Mouse (Mus musculus) limb, embryonic 13.5 days (tissue): Measurements from ENCODE around the gene Rdh14. TPM values are rescaled to one million over a fixed set of nuclear protein-coding genes. Genes with fewer than 3 reads are reported as not detected.

Experiments used
- ATAC-seq: fragments of 200-750 bp; cut with Nextera tagmentation; 2 replicates; pipeline ENCODE4 v1.8.0; 2017; ENCODE audit warnings: low read depth, moderate number of reproducible peaks, moderate TSS enrichment; ENCODE audit not compliant: low FRiP score
- H3K27ac ChIP-seq: fragments of 300-500 bp; sonication (generic); 2 replicates; pipeline ENCODE4 v1.5.1; 2015; ENCODE audit warnings: inconsistent platforms, mild to moderate bottlenecking, moderate library complexity
- H3K27me3 ChIP-seq: fragments of 300-500 bp; sonication (generic); 2 replicates; pipeline ENCODE4 v1.6.1; 2015; ENCODE audit warnings: mild to moderate bottlenecking, inconsistent platforms
- H3K36me3 ChIP-seq: fragments of 300-500 bp; sonication (generic); 2 replicates; pipeline ENCODE4 v1.6.1; 2015; ENCODE audit warnings: inconsistent platforms, mild to moderate bottlenecking, moderate library complexity
- H3K4me1 ChIP-seq: fragments of 300-500 bp; sonication (generic); 2 replicates; pipeline ENCODE4 v1.6.1; 2015; ENCODE audit warnings: inconsistent platforms
- H3K4me2 ChIP-seq: fragments of 300-500 bp; sonication (generic); replicated peaks from 2 replicates; pipeline ENCODE4 v1.6.1; 2015; ENCODE audit warnings: inconsistent platforms, mild to moderate bottlenecking, moderate library complexity
- H3K4me3 ChIP-seq: fragments of 300-500 bp; sonication (generic); 2 replicates; pipeline ENCODE4 v1.5.1; 2015; ENCODE audit warnings: moderate library complexity, mild to moderate bottlenecking, inconsistent platforms
- H3K9ac ChIP-seq: fragments of 300-500 bp; sonication (generic); 2 replicates; pipeline ENCODE4 v1.6.1; 2015; ENCODE audit warnings: mild to moderate bottlenecking, inconsistent platforms
- H3K9me3 ChIP-seq: fragments of 300-500 bp; sonication (generic); 2 replicates; pipeline ENCODE4 v1.6.1; 2016; ENCODE audit warnings: inconsistent platforms
- WGBS: fragments of 180-500 bp; shearing (Covaris S2); methylation state at CpG from one replicate; pipeline ENCODE4 v1.1.7; 2015; 5-methylcytosine and 5-hydroxymethylcytosine counted together
- polyA plus RNA-seq: library from polyadenylated mRNA; unstranded; fragments of >200 nt; fragmentation: Nextera tagmentation; extraction: Ambion mirVana; gene quantifications from 2 replicates; pipeline ENCODE4 v1.2.1, GENCODE M21; 2015

Rdh14 gene
- 41.3 and 41.5 TPM in 2 replicates for polyA plus RNA-seq

GRCm38 (mm10) chr12:10390671-10391441, at the start of gene Rdh14:
Rdh14 (plus strand) TSS chr12:10390772.
- Histone ChIP-seq H3K27me3 (no peaks in the 10 kb centered on the region), H3K9ac (peak within 1 kb of the TSS; percentile 94), H3K36me3 (peaks cover 9% of the 10 kb centered on the region), H3K4me1 (peaks cover 9% of the 10 kb centered on the region; the same call in 1 of the 2 replicates), H3K27ac (peak within 1 kb of the TSS; percentile 92), H3K4me2 (peak within 1 kb of the TSS; percentile 78), H3K4me3 (peak within 1 kb of the TSS; percentile 85), H3K9me3 (no peaks in the 10 kb centered on the region)
- under 1% methylated on average over 53 of the region's 53 CpGs for WGBS
- peak; percentile 98 for ATAC-seq

GRCm38 (mm10) chr12:10350706-10351105, 39.9 kb upstream of the Rdh14 start:
- no peak for ATAC-seq

GRCm38 (mm10) chr12:10357756-10358155, 32.8 kb upstream of the Rdh14 start:
- Histone ChIP-seq H3K36me3 (no peaks in the 10 kb centered on the region), H3K9me3 (no peaks in the 10 kb centered on the region), H3K27me3 (no peaks in the 10 kb centered on the region), H3K4me1 (no peaks in the 10 kb centered on the region), H3K9ac (no peak overlapping the region), H3K4me3 (no peak overlapping the region), H3K27ac (no peak overlapping the region), H3K4me2 (no peak overlapping the region)
- 61% methylated on average over 6 of the region's 6 CpGs for WGBS
- no peak for ATAC-seq

More at GRCm38 (mm10) chr12:10350706-10351105, 39.9 kb upstream of the Rdh14 start:
- Histone ChIP-seq H3K4me2 (no peak overlapping the region), H3K27ac (no peak overlapping the region), H3K27me3 (no peaks in the 10 kb centered on the region), H3K4me1 (no peaks in the 10 kb centered on the region), H3K4me3 (no peak overlapping the region), H3K9me3 (no peaks in the 10 kb centered on the region), H3K36me3 (no peaks in the 10 kb centered on the region), H3K9ac (no peak overlapping the region)
- WGBS = 73% methylated on average over 3 of the region's 3 CpGs

- H3K36me3 ChIP-seq = no peaks in the 10 kb centered on the region
- no peak within 1 kb of the TSS for H3K4me2 ChIP-seq
- no peaks in the 10 kb centered on the region for H3K9me3 ChIP-seq
- no peak within 1 kb of the TSS for H3K27ac ChIP-seq
- 76% methylated on average over 3 of the region's 3 CpGs for WGBS
- no peak within 1 kb of the TSS for H3K9ac ChIP-seq
- H3K27me3 ChIP-seq = no peaks in the 10 kb centered on the region
- H3K4me3 ChIP-seq = no peak within 1 kb of the TSS
- no peaks in the 10 kb centered on the region for H3K4me1 ChIP-seq
- ATAC-seq = no peak
These were observed 20.9 kb upstream of the Rdh14 start, which contains the start of gene Nt5c1b for GRCm38 (mm10) chr12:10369673-10370072. Nt5c1b (plus strand) TSS chr12:10369973.

- Histone ChIP-seq H3K9ac (no peak overlapping the region), H3K36me3 (no peaks in the 10 kb centered on the region), H3K4me3 (no peak overlapping the region), H3K27ac (no peak overlapping the region), H3K4me1 (no peaks in the 10 kb centered on the region), H3K27me3 (no peaks in the 10 kb centered on the region), H3K4me2 (no peak overlapping the region), H3K9me3 (no peaks in the 10 kb centered on the region)
- WGBS = 66% methylated on average over 1 of the region's 1 CpGs
- no peak for ATAC-seq
These were observed 10.2 kb downstream of the Rdh14 start for GRCm38 (mm10) chr12:10400788-10401187.

GRCm38 (mm10) chr12:10402421-10403115, 12.0 kb downstream of the Rdh14 start:
- no peak for ATAC-seq
- Histone ChIP-seq H3K27me3 (no peaks in the 10 kb centered on the region), H3K4me3 (no peak overlapping the region), H3K4me1 (no peaks in the 10 kb centered on the region), H3K4me2 (no peak overlapping the region), H3K27ac (no peak overlapping the region), H3K36me3 (no peaks in the 10 kb centered on the region), H3K9ac (no peak overlapping the region), H3K9me3 (no peaks in the 10 kb centered on the region)
- 84% methylated on average over 9 of the region's 9 CpGs for WGBS

- WGBS = 79% methylated on average over 3 of the region's 3 CpGs
These were observed 20.1 kb downstream of the Rdh14 start for GRCm38 (mm10) chr12:10410511-10411179.

GRCm38 (mm10) chr12:10411453-10411852, 20.9 kb downstream of the Rdh14 start:
- no peaks in the 10 kb centered on the region for H3K9me3 ChIP-seq
- H3K4me2 ChIP-seq = no peak overlapping the region
- no peak for ATAC-seq
- no peaks in the 10 kb centered on the region for H3K27me3 ChIP-seq
- no peaks in the 10 kb centered on the region for H3K36me3 ChIP-seq
- no peak overlapping the region for H3K9ac ChIP-seq
- no peak overlapping the region for H3K4me3 ChIP-seq
- no peaks in the 10 kb centered on the region for H3K4me1 ChIP-seq
- H3K27ac ChIP-seq = no peak overlapping the region
- WGBS = 76% methylated on average over 1 of the region's 1 CpGs

More at GRCm38 (mm10) chr12:10410511-10411179, 20.1 kb downstream of the Rdh14 start:
- H3K27me3 ChIP-seq = no peaks in the 10 kb centered on the region
- no peak overlapping the region for H3K9ac ChIP-seq
- no peak overlapping the region for H3K4me3 ChIP-seq
- no peak for ATAC-seq
- H3K4me1 ChIP-seq = no peaks in the 10 kb centered on the region
- H3K36me3 ChIP-seq = no peaks in the 10 kb centered on the region
- H3K9me3 ChIP-seq = no peaks in the 10 kb centered on the region
- no peak overlapping the region for H3K4me2 ChIP-seq
- H3K27ac ChIP-seq = no peak overlapping the region

- Histone ChIP-seq H3K4me2 (no peak overlapping the region), H3K9ac (no peak overlapping the region), H3K9me3 (no peaks in the 10 kb centered on the region), H3K27me3 (no peaks in the 10 kb centered on the region), H3K4me1 (peaks cover 4% of the 10 kb centered on the region; the same call in 1 of the 2 replicates), H3K27ac (no peak overlapping the region), H3K4me3 (no peak overlapping the region), H3K36me3 (no peaks in the 10 kb centered on the region)
- 18% methylated on average over 3 of the region's 3 CpGs for WGBS
- no peak for ATAC-seq
These were observed 31.8 kb downstream of the Rdh14 start for GRCm38 (mm10) chr12:10422347-10422746.

GRCm38 (mm10) chr12:10425982-10426863, 35.7 kb downstream of the Rdh14 start:
- H3K4me2 ChIP-seq = no peak overlapping the region
- 56% methylated on average over 9 of the region's 9 CpGs for WGBS
- H3K4me3 ChIP-seq = no peak overlapping the region
- H3K4me1 ChIP-seq = peaks cover 4% of the 10 kb centered on the region; the same call in 1 of the 2 replicates
- H3K27me3 ChIP-seq = no peaks in the 10 kb centered on the region
- no peaks in the 10 kb centered on the region for H3K9me3 ChIP-seq
- no peak overlapping the region for H3K9ac ChIP-seq
- H3K27ac ChIP-seq = no peak overlapping the region
- ATAC-seq = no peak
- no peaks in the 10 kb centered on the region for H3K36me3 ChIP-seq

GRCm38 (mm10) chr12:10430999-10431398, 40.4 kb downstream of the Rdh14 start:
- H3K36me3 ChIP-seq = no peaks in the 10 kb centered on the region
- no peak overlapping the region for H3K4me3 ChIP-seq
- H3K27ac ChIP-seq = no peak overlapping the region
- peaks cover 8% of the 10 kb centered on the region; the same call in 1 of the 2 replicates for H3K27me3 ChIP-seq
- 81% methylated on average over 1 of the region's 1 CpGs for WGBS
- no peak overlapping the region for H3K4me2 ChIP-seq
- H3K4me1 ChIP-seq = no peaks in the 10 kb centered on the region
- ATAC-seq = no peak
- no peak overlapping the region for H3K9ac ChIP-seq
- H3K9me3 ChIP-seq = no peaks in the 10 kb centered on the region
